Mouse (Mus musculus) hindbrain, embryonic 16.5 days (tissue): ENCODE measurements at regions not wholly inside any gene's neighbourhood (a gene's known extent, or its start where the extent isn't known, plus 50 kb on each side); places are given as distances from the start of the nearest gene placed in this dataset.

Experiments
- ATAC-seq: fragments of 200-750 bp; cut with Nextera tagmentation; 2 replicates; pipeline ENCODE4 v1.8.0; 2017; ENCODE audit warnings: moderate TSS enrichment, moderate library complexity
- H3K27ac ChIP-seq: fragments of 300-500 bp; sonication (generic); 2 replicates; pipeline ENCODE4 v1.5.1; 2014; ENCODE audit warnings: low read depth, mild to moderate bottlenecking, control low read depth, low read length, moderate library complexity
- H3K27me3 ChIP-seq: fragments of 300-500 bp; sonication (generic); replicated peaks from 2 replicates; pipeline ENCODE4 v1.6.1; 2014; ENCODE audit warnings: low read length; ENCODE audit not compliant: control insufficient read depth, insufficient read depth
- H3K36me3 ChIP-seq: fragments of 300-500 bp; sonication (generic); 2 replicates; pipeline ENCODE4 v1.6.1; 2014; ENCODE audit warnings: mild to moderate bottlenecking, low read length, moderate library complexity, mixed read lengths; ENCODE audit not compliant: control insufficient read depth, insufficient read depth
- H3K4me1 ChIP-seq: fragments of 300-500 bp; sonication (generic); 2 replicates; pipeline ENCODE4 v1.6.1; 2014; ENCODE audit warnings: low read depth, low read length; ENCODE audit not compliant: control insufficient read depth, insufficient read depth
- H3K4me2 ChIP-seq: fragments of 300-500 bp; sonication (generic); 2 replicates; pipeline ENCODE4 v1.6.1; 2014; ENCODE audit warnings: mild to moderate bottlenecking, low read length, control low read depth, moderate library complexity
- H3K4me3 ChIP-seq: fragments of 300-500 bp; sonication (generic); 2 replicates; pipeline ENCODE4 v1.5.1; 2014; ENCODE audit warnings: mild to moderate bottlenecking, low read length, control low read depth, moderate library complexity
- H3K9ac ChIP-seq: fragments of 300-500 bp; sonication (generic); 2 replicates; pipeline ENCODE4 v1.6.1; 2014; ENCODE audit warnings: low read depth, mild to moderate bottlenecking, control low read depth, low read length, moderate library complexity
- H3K9me3 ChIP-seq: fragments of 300-500 bp; sonication (generic); 2 replicates; pipeline ENCODE4 v1.6.1; 2014; ENCODE audit warnings: mild to moderate bottlenecking, low read length, moderate library complexity; ENCODE audit not compliant: control insufficient read depth
- WGBS: fragments of 180-500 bp; shearing (Covaris S2); extraction: QIAGEN DNeasy Blood & Tissue Kit; methylation state at CpG from one replicate; pipeline ENCODE4 v1.1.7; 2014; 5-methylcytosine and 5-hydroxymethylcytosine counted together

DNA sequence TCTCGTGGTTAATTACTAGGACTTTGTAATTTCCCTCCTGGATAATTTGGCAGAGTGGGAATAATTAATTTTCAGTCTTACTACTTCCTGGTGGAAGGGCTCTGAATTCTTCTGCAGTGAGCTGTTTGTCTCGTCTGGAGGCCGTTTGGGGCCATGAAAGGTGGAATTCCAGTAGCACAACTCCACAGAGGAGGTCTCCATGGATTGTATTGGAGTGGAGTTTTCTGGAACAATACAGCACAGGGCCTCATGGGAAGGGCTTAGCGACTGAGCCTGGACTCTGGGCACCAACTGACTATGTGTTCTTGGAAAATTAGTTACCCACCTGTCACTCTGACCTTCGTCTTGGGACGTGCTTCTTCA lies 197.1 kb downstream of the Xxylt1 start:
- ATAC-seq: no peak
- no peak overlapping the region for H3K4me3 ChIP-seq
- no peak overlapping the region for H3K27ac ChIP-seq
- H3K9ac ChIP-seq: no peak overlapping the region
- no peaks in the 10 kb centered on the region for H3K36me3 ChIP-seq
- H3K9me3 ChIP-seq: no peaks in the 10 kb centered on the region
- H3K4me2 ChIP-seq: no peak overlapping the region
- peaks cover 3% of the 10 kb centered on the region; the same call in 1 of the 2 replicates for H3K4me1 ChIP-seq
- WGBS: 53% methylated on average over 6 of the region's 6 CpGs
- H3K27me3 ChIP-seq: no peaks in the 10 kb centered on the region

DNA sequence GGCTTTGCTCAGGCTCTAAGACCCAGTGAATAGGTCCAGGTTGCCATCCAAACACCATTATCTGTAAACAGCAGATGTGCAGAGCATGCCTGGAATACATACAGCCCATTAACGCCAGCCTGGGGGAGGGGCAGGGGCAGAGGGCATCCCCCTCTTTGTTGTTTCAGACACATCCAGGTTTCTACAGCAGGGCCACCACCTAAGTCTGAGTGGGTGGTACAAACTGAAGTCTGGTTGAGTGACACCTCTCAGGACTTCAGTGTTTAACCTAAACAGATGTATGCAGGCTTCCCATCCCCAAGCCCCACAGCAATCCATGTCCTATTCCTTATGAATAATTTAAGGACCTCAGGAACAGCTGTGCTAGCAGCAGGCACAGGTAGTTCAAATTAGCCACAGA lies 194.2 kb downstream of the Xxylt1 start:
- Histone ChIP-seq H3K9ac (no peak overlapping the region), H3K4me1 (peaks cover 3% of the 10 kb centered on the region; the same call in 1 of the 2 replicates), H3K36me3 (no peaks in the 10 kb centered on the region), H3K4me2 (no peak overlapping the region), H3K27ac (no peak overlapping the region), H3K9me3 (no peaks in the 10 kb centered on the region; the same call in 1 of the 2 replicates), H3K4me3 (no peak overlapping the region), H3K27me3 (no peaks in the 10 kb centered on the region)
- 0 out of 2 replicates have a peak, but pooled peaks have one; percentile 28 for ATAC-seq
- WGBS: 41% methylated on average over 1 of the region's 1 CpGs

DNA sequence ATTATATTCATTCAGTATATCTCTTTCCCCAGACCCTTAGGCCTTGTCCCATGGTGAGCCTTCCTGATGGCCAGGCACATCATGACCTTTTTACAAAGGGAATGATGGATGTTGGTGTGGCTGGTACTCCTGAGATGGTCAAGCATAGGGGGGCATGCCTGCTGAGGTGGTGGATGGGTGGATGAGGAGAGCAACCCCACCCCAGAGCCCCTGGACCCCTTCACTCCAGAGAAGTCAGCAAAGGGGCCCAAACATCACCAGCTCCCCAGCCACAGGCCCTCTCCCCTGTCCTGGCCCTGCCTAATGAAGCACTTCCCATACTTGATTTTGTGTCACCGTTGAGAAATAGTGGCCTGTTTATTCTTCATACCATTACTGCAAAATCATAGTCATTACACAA lies 193.7 kb downstream of the Xxylt1 start:
- H3K27me3 ChIP-seq: no peaks in the 10 kb centered on the region
- no peak overlapping the region for H3K4me3 ChIP-seq
- ATAC-seq: no peak
- H3K27ac ChIP-seq: no peak overlapping the region
- H3K4me1 ChIP-seq: peaks cover 3% of the 10 kb centered on the region; the same call in 1 of the 2 replicates
- no peaks in the 10 kb centered on the region for H3K36me3 ChIP-seq
- H3K9me3 ChIP-seq: no peaks in the 10 kb centered on the region; the same call in 1 of the 2 replicates
- no peak overlapping the region for H3K9ac ChIP-seq
- 96% methylated on average over 1 of the region's 1 CpGs for WGBS
- no peak overlapping the region for H3K4me2 ChIP-seq

DNA sequence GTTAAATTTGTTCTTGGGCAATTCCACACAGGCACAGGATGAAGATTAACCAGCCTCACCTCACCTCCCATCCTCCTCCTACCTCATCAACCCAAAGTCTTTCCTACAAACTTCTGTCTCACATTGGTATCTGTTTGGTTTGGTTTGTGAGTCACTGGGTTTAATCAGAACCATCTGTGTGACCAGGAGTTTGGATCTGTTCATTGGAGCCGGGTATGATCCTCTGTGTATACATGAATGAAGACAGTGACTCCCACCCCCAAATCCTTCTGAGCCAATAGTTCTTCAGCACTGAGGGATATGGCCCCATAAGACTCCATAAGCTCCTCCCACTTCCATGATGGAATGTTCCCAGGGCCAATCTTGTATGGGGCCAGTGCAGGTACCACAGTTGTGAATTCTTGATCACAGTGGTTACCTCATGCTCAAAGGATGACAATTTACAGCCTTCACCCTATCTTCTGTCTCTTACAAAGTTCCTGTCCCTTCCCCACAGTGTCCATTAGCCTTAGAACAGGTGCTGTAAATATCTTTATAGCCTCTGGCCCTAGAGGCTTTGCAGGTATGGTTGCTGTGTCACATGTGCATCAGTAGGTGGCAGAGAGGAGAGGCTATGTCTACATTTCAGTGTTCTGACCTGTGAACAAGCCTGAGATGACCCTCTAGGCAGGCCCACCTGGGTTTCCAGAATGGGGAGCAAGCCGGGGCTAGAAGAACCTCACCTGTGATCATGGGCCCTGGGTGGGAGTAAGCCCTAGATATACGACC lies 192.5 kb downstream of the Xxylt1 start:
- no peak for ATAC-seq
- WGBS: 85% methylated on average over 3 of the region's 3 CpGs
- H3K27me3 ChIP-seq: no peaks in the 10 kb centered on the region
- H3K27ac ChIP-seq: no peak overlapping the region
- H3K4me1 ChIP-seq: no peaks in the 10 kb centered on the region
- H3K4me3 ChIP-seq: no peak overlapping the region
- H3K4me2 ChIP-seq: no peak overlapping the region
- H3K9me3 ChIP-seq: no peaks in the 10 kb centered on the region; the same call in 1 of the 2 replicates
- no peak overlapping the region for H3K9ac ChIP-seq
- H3K36me3 ChIP-seq: no peaks in the 10 kb centered on the region

DNA sequence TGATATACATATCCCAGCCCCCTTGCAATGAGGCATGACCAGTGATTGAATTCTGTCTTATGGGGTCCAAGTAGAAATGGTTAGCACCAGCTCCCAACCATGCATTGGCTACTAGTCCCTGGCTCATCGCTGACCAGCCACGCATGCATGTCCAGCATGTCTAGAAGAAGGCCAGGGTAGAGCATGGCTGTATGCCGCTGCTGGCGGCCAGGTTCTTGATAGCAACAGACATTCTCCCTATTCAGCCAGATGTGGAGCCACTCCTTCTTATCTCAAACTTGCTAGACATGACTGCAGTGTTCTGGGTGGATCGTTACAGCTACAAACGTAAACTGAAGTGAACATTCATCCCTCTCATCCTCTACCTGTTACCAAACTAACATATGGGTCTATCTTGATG lies 188.6 kb downstream of the Xxylt1 start:
- Histone ChIP-seq H3K4me1 (no peaks in the 10 kb centered on the region), H3K9ac (no peak overlapping the region), H3K4me2 (no peak overlapping the region), H3K9me3 (no peaks in the 10 kb centered on the region; the same call in 1 of the 2 replicates), H3K36me3 (no peaks in the 10 kb centered on the region), H3K27me3 (no peaks in the 10 kb centered on the region), H3K4me3 (no peak overlapping the region), H3K27ac (no peak overlapping the region)
- 97% methylated on average over 6 of the region's 6 CpGs for WGBS
- ATAC-seq: no peak

DNA sequence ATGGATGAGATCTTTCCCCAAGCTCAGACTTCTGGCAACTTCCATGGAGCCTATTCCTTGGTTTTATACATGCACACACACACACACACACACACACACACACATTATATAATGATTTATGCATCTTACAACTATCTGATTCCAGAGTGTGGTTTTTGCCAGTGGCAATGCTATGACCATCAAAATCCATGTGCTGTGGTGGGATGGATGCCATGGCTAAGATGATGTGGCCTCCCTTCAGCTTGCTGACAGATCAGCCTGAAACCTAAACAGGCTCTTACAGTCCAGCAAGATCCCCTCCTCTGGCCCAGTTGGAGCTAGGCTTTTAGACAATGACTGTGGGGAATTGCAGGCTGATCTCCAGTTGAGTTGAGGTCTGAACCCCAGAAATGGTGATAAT lies 187.1 kb downstream of the Xxylt1 start:
- no peak overlapping the region for H3K4me2 ChIP-seq
- no peak for ATAC-seq
- no peak overlapping the region for H3K27ac ChIP-seq
- H3K9ac ChIP-seq: no peak overlapping the region
- no peaks in the 10 kb centered on the region; the same call in 1 of the 2 replicates for H3K9me3 ChIP-seq
- H3K4me3 ChIP-seq: no peak overlapping the region
- no peaks in the 10 kb centered on the region for H3K36me3 ChIP-seq
- H3K4me1 ChIP-seq: no peaks in the 10 kb centered on the region
- H3K27me3 ChIP-seq: no peaks in the 10 kb centered on the region

DNA sequence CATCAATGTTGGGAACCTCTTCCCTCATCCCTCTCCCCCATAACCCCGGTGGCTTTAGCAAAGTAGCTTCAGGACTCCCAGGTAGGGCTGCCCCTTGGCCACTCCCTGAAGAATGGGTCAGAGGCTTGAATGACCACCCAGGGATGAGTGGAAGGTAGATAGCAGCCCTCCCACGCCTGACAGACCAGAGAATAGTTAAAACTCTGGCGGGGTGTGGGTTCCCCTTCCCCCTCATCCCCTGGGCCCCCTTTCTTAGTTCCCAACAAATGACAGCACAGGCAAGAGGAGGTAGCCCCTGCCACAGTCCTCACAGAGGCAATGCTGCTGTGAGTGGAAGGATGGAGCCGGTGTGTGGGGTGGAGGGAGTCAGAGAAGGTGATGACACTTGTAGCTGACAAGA lies 186.2 kb downstream of the Xxylt1 start:
- no peaks in the 10 kb centered on the region for H3K36me3 ChIP-seq
- H3K9ac ChIP-seq: no peak overlapping the region
- WGBS: 93% methylated on average over 4 of the region's 4 CpGs
- H3K27ac ChIP-seq: no peak overlapping the region
- H3K4me3 ChIP-seq: no peak overlapping the region
- H3K4me2 ChIP-seq: no peak overlapping the region
- no peaks in the 10 kb centered on the region for H3K27me3 ChIP-seq
- ATAC-seq: no peak
- no peaks in the 10 kb centered on the region; the same call in 1 of the 2 replicates for H3K9me3 ChIP-seq
- no peaks in the 10 kb centered on the region for H3K4me1 ChIP-seq

DNA sequence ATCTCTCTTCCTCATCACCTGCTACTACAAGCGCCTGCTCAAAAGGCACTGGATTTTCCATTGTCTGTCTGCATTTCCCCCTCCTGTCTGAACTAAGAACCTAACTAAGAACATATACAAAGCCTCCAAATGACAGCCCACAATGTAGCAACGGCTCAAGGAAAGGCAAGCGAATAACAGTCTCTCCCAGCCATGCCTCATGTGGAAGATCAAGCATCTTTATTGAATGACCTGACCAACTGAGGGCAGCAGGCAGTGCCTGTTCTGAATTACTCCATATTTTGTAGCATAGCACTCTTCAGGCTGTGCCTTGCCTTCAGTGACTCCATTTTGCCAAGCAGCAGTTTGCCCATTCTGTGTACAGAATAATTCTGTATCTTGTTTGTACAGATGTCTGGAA lies 183.9 kb downstream of the Xxylt1 start:
- H3K4me2 ChIP-seq: no peak overlapping the region
- H3K27ac ChIP-seq: no peak overlapping the region
- no peak for ATAC-seq
- H3K27me3 ChIP-seq: no peaks in the 10 kb centered on the region
- no peaks in the 10 kb centered on the region for H3K36me3 ChIP-seq
- no peaks in the 10 kb centered on the region for H3K4me1 ChIP-seq
- H3K9ac ChIP-seq: no peak overlapping the region
- 96% methylated on average over 3 of the region's 3 CpGs for WGBS
- H3K4me3 ChIP-seq: no peak overlapping the region
- H3K9me3 ChIP-seq: no peaks in the 10 kb centered on the region

DNA sequence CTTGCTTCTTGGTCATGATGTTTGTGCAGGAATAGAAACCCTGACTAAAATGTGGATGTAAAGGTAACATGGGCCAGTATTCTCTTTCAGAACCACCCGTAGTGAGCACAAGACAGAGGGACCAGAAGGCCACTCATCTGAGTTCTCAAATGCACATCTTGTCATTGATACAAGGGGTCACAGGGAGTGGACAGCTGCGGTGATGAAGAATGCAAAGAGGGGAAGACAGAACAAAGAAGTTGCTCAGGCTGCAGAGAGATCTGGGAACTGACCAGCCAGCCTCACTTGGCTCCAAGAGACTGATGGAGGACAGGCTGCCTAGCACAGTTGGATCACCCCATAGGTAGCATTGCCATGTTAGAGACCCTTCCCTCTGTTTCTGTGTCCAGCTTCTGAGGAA lies 181.1 kb downstream of the Xxylt1 start:
- no peak for ATAC-seq
- no peak overlapping the region for H3K4me2 ChIP-seq
- no peak overlapping the region for H3K27ac ChIP-seq
- H3K4me3 ChIP-seq: no peak overlapping the region
- WGBS: 74% methylated on average over 2 of the region's 2 CpGs
- H3K4me1 ChIP-seq: no peaks in the 10 kb centered on the region
- peaks cover 6% of the 10 kb centered on the region for H3K9me3 ChIP-seq
- H3K36me3 ChIP-seq: no peaks in the 10 kb centered on the region
- H3K27me3 ChIP-seq: no peaks in the 10 kb centered on the region
- no peak overlapping the region for H3K9ac ChIP-seq
